Mouse (Mus musculus) layer of hippocampus, adult 11-12 months (tissue): Measurements from ENCODE around the gene Wdr18.

Source experiments
- DNase-seq: peaks from one replicate; pipeline ENCODE4 v3.0.0; 2022; ENCODE audit warnings: low spot score

Gene Wdr18

DNA sequence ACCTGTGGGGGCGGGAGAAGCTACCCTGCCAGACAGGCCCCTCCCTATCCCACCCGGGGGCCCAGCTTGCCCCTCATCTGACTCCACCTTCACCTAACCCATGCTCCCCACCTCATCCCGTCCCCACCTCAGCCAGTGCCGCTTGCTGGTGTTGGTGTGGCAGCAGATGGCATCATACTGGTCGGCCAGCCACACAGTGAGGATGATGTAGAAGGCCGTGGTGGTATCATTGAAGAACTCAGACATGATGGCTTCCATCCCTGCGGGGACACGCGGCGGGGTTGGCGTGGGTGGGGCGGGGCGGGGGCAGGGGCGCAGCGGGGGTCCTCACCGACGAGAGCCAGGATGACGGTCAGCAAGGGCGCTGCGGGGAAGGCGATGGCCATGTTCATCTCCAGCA lies 18.1 kb downstream of the Wdr18 start:
- no peak for DNase-seq

DNA sequence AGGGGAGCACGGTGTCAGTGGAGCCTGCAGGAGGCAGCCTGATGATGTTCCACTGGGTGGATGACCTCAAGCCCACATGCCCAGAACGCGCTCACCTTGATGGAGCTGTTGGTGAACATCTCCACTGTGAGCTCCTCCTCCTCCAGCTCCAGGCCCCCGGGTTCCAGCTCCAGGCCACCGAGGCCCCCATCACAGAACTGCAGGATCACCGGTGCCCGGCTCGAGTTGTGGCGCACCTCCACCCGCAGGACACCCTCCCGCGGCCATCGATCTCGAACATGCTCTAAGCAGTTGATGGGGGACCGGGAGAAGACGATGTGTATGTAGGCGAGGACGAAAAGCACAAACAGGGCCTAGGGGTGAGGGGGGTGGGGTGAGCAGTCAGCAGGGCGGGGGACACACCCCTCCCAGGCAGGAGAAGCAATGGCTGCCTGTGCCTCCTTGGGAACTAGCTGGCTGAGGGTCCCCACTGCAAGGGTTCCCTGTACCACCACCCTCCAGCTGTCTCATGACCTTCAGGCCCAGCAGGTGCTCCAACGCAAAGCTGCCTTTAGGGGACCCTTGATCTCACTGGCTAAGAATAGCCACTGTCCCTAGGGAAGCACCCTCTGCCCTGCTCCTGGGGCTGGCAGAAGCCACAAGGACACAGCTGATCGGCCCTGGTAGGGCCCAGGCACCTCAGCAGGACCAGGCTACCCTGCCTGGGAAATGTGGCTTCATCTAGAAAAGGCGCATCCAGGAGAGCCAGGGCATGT lies 19.6 kb downstream of the Wdr18 start:
- DNase-seq: no peak

DNA sequence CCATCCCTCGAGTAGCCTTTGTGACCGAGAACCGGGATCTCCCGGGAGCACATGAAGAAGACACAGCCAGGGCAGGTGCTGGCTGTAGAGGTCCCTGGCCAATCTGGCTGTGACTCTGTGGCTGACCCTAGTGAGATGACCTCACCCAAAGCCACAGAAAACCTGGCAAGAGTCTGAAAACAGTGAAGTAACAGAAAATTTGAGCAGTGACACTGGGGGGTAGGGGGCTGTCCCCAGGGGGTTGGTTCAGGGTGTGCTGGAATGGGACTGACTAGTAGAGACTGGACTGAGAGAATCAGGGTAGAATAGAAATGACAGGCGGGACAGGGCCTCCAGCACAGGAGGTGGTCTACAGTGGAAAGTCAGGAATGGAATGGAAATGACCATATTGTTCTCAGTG lies 23.3 kb downstream of the Wdr18 start:
- no peak for DNase-seq

DNA sequence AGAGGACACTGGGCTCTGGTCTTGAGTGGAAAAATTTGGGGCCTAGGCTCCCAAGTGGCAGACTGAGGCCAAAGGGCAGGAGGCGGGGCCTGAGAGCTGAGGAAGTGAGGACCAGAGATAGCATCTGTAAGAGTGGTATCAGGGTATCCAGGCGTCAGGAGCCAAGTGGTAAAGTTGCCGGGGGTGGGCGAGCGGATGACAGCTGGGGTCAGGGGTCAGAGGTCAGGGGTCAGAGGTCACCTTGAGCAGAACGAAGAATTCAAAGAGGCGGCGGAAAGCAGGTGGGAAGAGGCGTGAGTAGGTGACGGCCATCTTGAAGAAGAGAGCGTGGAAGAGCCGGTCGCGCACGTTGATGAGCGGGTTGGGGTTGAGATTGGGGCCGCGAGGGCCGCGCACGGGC lies 23.7 kb downstream of the Wdr18 start:
- peak; percentile 80 for DNase-seq

DNA sequence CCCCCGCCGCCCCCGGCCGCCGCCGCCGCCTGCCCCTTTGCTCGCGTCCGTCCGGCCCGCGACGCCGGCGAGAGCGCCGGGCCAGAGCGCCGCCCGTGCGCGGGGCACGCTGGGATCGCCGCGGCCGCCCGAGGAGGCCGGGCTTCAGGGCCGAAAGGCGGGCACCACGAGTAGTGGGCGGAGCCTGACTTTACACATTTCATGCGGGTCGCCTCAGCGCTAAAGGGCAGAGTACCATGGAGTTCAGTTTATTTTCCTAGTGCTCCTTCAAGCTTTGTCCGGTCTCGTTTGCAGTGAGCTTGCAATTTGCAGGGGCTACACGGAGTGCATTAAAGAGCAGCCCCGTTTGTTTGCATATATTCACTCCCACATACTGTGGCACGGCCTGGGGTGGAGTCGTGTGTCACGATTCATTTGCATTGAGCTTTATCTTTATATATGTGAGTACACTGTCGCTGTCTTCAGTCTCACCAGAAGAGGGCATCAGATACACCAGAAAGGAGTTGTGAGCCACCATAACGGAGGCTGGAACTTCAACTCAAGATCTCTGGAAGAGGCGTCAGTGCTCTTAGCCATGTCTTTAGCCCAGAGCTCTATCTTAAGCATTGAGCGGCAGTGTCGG lies 24.4 kb downstream of the Wdr18 start, which contains the start of gene Tmem259:
Tmem259 (minus strand) TSS at position 136 of the 622 bp plus-strand sequence.
- peak; percentile 87 for DNase-seq

DNA sequence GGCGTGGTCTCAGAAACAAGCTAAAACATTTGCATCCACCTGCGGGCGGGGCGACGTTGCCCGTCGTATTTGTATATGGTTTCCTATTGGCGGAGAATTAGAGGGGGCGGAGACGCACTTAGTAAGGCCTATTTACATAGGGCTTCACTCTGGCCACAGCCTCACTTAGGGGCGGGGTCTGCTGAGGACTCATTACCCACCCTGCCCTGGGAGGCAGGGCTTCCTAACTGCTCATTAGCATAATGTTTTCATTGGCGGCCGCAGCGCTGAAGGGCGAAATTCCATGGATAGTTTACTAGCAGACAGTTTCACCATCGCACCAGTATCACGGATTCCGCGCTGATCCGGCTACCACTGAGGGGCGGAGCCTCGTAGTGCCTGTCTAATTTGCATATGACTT lies 24.9 kb downstream of the Wdr18 start:
- DNase-seq: peak; percentile 99

DNA sequence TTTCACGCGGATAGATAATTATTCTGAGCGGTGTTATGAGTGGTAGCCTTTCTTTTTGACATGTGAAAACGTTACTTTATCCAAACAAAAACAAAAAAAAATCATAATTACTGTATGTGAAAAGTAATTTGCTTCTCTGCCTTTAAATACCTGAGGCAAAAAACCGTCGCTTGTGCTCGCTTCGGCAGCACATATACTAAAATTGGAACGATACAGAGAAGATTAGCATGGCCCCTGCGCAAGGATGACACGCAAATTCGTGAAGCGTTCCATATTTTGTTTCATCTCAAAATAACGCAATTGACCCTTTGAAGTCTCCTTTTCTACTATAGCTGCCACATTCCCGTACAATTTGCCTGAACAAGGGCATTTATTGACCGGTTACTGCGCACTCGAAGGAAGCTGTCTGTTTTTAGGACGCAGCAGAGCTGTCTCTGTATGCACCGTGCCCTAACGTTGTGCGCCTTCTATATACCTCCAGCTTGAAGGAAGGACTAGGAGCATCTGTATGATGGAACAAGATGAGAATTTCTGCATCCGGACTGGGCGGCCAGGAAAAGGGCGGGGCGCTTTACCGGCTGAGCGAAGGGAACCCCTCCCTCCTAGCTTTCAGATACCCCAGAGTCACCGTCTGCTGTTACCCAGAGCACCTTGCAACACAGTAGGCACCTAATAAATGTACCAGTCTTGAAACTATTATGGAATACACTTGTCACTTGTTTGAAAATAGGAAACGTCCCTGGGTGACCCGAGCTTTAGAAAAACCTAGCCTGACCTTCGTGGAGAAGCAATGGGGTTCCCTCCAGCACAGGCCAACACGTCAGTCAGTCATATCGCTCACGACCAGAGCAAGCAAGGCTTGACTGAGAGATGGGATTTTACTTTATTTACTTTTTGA lies 25.6 kb downstream of the Wdr18 start:
- DNase-seq: peak; percentile 75

DNA sequence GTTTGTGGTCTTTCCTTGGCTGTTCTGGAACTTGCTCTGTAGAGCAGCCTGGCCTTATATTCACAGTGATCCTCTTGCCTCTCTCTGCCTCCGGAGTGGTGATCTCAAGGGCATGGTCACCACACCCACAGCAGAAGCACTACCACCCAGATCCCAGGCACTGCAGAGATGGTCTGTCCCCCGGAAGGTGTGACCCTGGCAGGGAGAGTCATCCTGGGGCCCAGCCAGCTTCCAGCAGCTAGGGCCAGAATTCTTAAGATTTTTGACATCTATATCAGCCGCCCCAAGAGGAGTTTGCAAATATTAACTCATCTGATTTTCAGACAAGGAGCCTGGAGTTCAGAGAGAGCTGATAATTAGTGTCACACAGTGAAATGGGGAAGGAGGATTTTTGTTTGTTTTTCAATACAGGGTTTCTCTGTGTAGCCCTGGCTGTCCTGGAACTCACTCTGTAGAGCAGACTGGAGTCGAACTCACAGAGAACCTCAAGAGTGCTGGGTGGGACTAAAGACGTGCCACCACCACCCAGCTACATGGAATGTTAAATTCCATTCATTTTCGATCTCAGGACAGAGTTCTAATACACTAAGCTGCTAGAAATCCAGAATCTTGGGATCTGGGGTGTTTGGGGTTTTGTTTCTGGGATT lies 26.4 kb downstream of the Wdr18 start:
- no peak for DNase-seq

DNA sequence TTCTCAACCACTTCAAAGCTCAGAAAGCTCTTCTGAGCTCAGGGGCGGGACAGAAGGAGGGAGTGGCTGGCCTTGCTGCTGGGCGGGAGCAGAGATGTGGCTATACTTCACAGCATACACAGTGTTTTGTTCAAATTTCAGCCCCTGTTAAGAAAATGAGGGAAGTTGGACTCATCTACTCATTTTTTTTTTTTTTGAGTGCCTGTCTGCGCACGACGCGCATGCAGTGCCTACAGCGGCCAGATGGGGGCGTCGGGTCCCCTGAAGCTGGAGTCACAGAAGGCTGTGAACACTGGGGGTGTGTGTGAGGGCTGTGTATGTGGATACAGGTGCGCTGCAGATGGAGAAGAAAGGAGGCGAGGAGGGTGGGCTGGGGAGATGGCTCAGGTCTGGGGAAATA lies 27.0 kb downstream of the Wdr18 start:
- peak; percentile 91 for DNase-seq

DNA sequence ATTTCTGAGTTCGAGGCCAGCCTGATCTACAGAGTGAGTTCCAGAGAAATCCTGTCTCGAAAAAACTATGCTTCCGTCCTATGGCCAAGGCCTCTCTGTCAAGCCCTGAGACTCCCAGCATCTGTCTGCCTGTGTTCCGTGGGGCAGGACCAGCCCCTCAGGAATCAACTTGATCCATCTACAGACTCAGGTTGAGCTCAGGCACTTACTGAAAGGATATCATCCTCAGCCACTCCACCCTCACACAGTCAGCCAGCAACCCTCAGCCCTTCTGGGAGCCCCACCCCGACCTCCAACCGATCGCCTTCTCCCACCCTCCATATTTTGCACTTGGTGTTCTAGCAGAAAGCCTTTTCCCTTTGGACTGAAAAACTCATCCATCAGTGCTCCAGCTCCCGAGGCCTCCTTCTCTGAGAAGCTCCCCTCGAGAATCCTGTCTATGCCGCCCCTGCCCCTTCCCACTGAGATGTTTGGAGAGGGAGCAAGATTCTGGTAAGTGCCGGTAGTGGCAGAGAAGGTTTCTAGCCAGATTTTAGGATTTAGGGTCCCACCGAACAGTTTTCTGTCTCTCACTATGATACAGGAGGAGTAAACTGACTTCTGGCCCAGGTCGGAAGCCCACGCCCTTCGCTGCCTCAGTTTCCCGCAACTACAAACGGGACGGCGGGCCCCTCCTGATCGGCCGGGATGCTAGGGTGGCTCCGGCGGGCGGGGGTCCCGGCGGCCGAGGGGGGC lies 28.0 kb downstream of the Wdr18 start:
- no peak for DNase-seq

DNA sequence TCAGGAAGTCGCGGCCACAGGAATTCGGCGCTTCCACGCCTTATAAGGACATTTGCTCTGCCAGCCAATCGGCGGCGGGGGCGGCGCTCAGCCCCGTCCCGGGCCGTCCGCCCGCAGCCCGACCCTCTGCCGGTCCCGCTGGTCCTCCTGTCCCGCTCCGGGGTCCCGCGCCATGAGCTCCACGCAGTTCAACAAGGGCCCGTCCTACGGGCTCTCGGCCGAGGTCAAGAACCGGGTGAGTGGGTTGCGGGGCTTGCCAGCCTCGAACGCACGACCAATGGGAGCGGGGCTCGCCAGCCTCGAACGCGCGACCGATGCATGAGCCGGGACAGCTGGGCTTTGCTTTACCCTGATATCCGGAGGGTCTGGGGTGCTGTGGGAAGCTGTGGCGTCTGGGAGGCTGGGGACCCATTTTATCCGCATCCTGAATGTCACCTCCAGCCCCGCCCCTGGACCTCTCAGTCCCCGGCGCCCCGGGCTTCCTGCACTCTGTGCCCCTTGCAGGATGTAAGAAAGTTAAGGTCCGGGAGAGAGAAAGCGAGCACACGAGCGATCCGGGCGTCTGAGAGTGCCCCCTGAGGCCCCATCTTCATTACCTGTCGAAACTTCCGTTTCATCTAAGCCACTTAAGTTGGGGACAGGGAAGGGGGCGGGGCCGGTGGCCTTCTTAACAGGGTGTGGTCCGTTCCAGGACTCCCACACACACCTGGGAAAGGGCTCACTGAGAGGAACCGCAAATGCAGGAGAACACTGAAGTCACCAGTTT lies 28.7 kb downstream of the Wdr18 start, which contains the start of gene Cnn2:
Cnn2 (plus strand) TSS at position 79 of the 766 bp plus-strand sequence.
- DNase-seq: no peak

DNA sequence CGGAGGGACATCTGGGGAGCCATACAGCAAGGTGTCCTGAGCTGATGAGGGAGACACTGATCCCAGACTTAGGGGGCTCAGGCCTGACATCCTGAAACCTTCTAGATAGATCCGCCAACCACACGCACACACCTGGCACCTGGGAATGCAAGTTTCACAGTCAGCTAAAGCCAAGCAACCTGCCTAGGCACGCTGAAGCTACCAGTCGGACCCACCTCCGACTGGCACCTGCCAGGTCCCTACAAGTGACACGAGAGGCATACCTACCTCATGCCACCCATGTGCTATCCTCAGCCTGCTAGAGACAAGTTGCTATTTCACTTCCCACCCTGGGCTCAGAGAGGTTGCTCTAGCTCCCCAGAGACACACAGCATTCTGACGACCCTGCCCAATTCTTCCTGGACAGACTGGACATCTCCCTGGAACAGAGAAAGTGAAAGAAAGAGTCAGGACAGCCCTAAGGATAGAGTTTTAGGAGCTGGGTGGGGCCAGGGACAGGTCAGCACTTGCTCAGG lies 29.4 kb downstream of the Wdr18 start:
- DNase-seq: no peak

DNA sequence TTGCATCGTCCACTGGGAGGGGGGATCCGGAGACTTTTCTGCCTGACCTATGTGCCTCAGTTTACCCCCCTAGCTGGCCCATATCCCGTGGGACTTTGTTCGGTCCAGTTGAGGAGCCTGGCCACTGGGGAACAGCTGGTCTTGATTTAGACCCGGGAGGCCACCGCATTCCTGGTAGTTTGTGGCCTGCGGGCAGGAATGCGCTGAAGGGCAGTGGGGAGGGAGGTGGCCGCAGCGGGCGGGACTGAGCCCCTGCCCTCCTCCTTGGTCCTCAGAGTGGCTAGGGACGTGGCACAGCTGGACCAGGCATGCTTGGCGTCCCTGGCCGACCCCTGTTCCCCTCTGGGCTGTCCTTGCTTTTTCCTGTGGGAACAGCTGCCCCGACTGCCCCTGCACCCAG lies 29.9 kb downstream of the Wdr18 start:
- no peak for DNase-seq

DNA sequence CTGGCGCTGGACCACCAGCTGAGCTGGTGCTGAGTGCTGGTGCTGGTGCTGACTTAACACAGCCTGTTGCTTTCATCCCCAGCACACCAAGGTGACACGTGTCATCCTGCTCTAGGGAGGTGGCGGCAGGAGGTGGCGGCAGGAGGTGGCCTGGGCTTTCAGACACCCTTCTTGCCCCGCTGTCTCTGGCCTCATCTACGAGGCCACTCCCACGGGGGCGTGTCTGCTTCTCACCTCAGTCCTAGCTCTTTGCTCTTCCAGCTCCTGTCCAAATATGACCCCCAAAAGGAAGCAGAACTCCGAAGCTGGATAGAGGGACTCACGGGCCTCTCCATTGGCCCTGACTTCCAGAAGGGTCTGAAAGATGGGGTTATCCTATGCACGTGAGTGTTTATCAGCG lies 31.1 kb downstream of the Wdr18 start:
- DNase-seq: no peak

DNA sequence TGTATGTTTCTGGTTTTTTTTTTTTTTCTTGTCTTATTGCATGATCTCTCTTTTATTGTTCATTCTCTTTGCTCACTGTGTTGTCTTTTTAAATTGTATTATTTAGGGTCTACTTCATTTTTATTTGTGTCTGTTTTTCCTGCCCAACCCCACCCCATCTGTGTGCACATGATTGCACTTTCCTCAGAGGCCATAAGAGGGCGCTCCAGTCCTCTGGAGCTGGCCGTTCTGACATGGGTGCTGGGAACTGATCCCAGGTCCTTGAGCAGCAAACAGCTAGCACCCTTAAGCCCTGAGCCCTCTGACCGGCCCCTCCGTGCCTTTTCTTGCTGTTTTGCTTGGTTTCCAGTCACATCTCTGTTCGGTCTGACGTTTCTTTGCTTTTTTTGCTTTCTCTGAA lies 31.6 kb downstream of the Wdr18 start:
- no peak for DNase-seq

DNA sequence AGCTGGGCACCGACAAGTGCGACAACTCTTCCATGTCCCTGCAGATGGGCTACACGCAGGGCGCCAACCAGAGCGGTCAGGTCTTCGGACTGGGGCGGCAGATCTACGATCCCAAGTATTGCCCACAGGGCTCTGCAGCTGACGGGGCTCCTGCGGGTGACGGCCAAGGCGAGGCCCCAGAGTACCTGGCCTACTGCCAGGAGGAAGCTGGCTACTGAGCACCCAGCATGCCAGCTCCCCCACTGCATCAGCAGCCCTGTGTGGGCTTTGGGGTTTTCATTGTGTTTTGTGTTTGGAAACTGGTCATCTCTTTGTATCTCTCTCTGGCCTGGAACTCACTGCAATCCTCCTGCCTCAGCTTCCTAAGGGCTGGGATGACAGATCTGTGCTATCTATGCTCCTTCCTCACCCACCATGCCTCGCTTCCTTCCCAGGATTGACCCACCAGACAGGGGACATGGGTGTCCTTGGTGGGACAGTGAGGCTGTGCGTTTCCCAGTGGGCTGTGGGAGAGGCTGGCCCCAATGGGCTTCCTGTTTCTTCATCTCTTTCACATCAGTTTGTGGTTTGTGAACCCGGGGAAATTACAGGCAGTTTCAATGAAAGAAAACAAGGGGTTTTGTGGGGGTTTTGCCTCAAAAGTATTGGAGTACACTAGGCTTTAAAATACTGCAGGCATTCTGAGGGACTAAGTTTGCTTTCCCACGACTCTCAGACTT lies 34.6 kb downstream of the Wdr18 start:
- DNase-seq: no peak

DNA sequence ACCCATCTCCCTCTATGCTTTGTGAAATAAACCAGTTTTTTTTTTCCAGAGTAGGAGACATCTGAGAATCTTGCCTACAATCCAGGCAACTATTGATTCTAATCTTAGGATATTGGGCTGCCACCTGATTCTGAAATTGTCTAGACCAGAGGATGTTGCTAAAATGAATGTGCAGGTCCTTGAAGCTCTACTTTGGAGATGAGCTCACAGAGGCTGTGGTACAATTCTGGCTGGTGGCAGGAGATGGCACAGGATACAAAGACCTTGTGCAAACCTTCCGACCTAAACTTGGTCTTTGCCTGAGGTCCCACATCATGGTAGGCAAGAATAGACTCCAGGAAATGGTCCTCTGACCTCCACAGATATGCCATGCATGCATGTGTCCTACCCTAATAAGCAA lies 35.7 kb downstream of the Wdr18 start:
- no peak for DNase-seq

DNA sequence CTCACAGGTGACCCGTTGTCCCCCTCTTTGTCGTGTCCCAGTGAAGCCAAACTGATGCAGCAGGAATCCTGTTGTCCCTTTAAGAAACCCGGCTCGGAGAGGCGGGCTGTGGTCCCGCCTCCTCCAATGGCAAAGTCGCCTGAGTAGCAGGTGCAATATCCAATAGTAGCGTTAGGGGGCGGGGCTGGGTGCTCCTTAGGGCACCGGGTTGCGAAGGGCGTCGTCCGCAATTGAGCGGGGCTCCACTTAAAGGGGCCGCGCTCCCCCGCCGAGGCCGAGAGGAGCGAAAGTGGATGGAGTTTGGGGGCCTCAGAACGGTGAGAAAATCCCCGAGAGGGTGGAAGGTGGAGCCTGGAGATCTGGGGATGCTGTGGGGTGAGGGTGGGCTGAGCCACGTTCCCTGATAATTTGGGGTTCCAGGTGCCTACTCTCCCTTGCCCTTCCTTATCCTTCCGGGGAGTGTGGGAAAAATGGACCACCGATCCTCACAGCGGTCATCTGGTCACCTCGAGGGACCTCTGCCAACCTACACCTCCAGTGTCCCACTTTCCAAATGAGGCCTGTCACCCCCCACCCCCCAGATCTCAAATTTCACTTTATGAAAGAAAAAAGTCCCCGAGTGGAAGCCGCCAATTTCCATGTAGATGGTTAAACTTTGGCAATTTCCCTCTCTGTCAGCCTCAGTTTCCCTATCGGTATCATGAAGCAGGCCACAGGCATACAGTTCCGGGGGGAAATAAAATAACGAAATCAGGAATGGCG lies 36.5 kb downstream of the Wdr18 start, which contains the start of gene Abca7:
Abca7 (plus strand) TSS at position 223 of the 762 bp plus-strand sequence.
- peak; percentile 96 for DNase-seq
